Mouse (Mus musculus): ENCODE results near the gene Cib1. TPM values are rescaled to one million over a fixed set of nuclear protein-coding genes. Genes with fewer than 3 reads are reported as not detected.

Cib1 gene
- polyA plus RNA-seq, 1 experiment from 2014 or later: 26.0 TPM

GRCm38 (mm10) chr7:80200963-80201539 is 31.6 kb downstream of the Cib1 start:
- no peaks in the 10 kb centered on the region for H3K27me3 ChIP-seq (ENCODE audit: control insufficient read depth, insufficient read depth, low read depth, low read length)
- H3K9ac ChIP-seq (ENCODE audit: low read depth, low read length): no peak overlapping the region
- ATAC-seq: no peak
- H3K4me1 ChIP-seq (ENCODE audit: control insufficient read depth, insufficient read depth, low read length): peaks cover 51% of the 10 kb centered on the region
- WGBS: 95% methylated on average over 5 of the region's 5 CpGs
- no peaks in the 10 kb centered on the region for H3K9me3 ChIP-seq (replicated peaks; ENCODE audit: control insufficient read depth, low read length, poor library complexity, severe bottlenecking)
- no peak overlapping the region for H3K4me2 ChIP-seq (ENCODE audit: low read length)
- no peaks in the 10 kb centered on the region for H3K36me3 ChIP-seq (ENCODE audit: control insufficient read depth, insufficient read depth, low read length)
- H3K4me3 ChIP-seq (ENCODE audit: low read depth, low read length): no peak overlapping the region
- no peak overlapping the region for H3K27ac ChIP-seq (ENCODE audit: low read length)

- no peak overlapping the region for H3K4me3 ChIP-seq (ENCODE audit: low read depth, low read length)
Observed at GRCm38 (mm10) chr7:80200588-80200945, 32.0 kb downstream of the Cib1 start.

GRCm38 (mm10) chr7:80199851-80200587 is 32.6 kb downstream of the Cib1 start:
- Histone ChIP-seq H3K27ac (ENCODE audit: low read length) (no peak overlapping the region), H3K36me3 (ENCODE audit: control insufficient read depth, insufficient read depth, low read length) (no peaks in the 10 kb centered on the region), H3K9ac (ENCODE audit: low read depth, low read length) (no peak overlapping the region), H3K4me1 (ENCODE audit: control insufficient read depth, insufficient read depth, low read length) (peaks cover 51% of the 10 kb centered on the region), H3K4me3 (ENCODE audit: low read depth, low read length) (peak overlapping the region; percentile 75; the same call in 1 of the 2 replicates), H3K9me3 (replicated peaks; ENCODE audit: control insufficient read depth, low read length, poor library complexity, severe bottlenecking) (no peaks in the 10 kb centered on the region), H3K4me2 (ENCODE audit: low read length) (peak overlapping the region; percentile 79), H3K27me3 (ENCODE audit: control insufficient read depth, insufficient read depth, low read depth, low read length) (no peaks in the 10 kb centered on the region)
- ATAC-seq: no peak
- 76% methylated on average over 11 of the region's 11 CpGs for WGBS

More at GRCm38 (mm10) chr7:80200588-80200945, 32.0 kb downstream of the Cib1 start:
- Histone ChIP-seq H3K27me3 (ENCODE audit: control insufficient read depth, insufficient read depth, low read depth, low read length) (no peaks in the 10 kb centered on the region), H3K9ac (ENCODE audit: low read depth, low read length) (no peak overlapping the region), H3K27ac (ENCODE audit: low read length) (no peak overlapping the region), H3K4me1 (ENCODE audit: control insufficient read depth, insufficient read depth, low read length) (peaks cover 51% of the 10 kb centered on the region), H3K36me3 (ENCODE audit: control insufficient read depth, insufficient read depth, low read length) (no peaks in the 10 kb centered on the region), H3K9me3 (replicated peaks; ENCODE audit: control insufficient read depth, low read length, poor library complexity, severe bottlenecking) (no peaks in the 10 kb centered on the region), H3K4me2 (ENCODE audit: low read length) (peak overlapping the region; percentile 79; the same call in 1 of the 2 replicates)
- no peak for ATAC-seq
- 90% methylated on average over 6 of the region's 6 CpGs for WGBS

GRCm38 (mm10) chr7:80199286-80199685 is 33.3 kb downstream of the Cib1 start:
- peak overlapping the region; percentile 79 for H3K4me2 ChIP-seq (ENCODE audit: low read length)
- no peak for ATAC-seq
- WGBS: 36% methylated on average over 6 of the region's 6 CpGs
- H3K36me3 ChIP-seq (ENCODE audit: control insufficient read depth, insufficient read depth, low read length): no peaks in the 10 kb centered on the region
- H3K4me1 ChIP-seq (ENCODE audit: control insufficient read depth, insufficient read depth, low read length): peaks cover 56% of the 10 kb centered on the region
- peak overlapping the region; percentile 75 for H3K4me3 ChIP-seq (ENCODE audit: low read depth, low read length)
- H3K27ac ChIP-seq (ENCODE audit: low read length): peak overlapping the region; percentile 95
- H3K9ac ChIP-seq (ENCODE audit: low read depth, low read length): peak overlapping the region; percentile 68
- no peaks in the 10 kb centered on the region for H3K9me3 ChIP-seq (replicated peaks; ENCODE audit: control insufficient read depth, low read length, poor library complexity, severe bottlenecking)
- H3K27me3 ChIP-seq (ENCODE audit: control insufficient read depth, insufficient read depth, low read depth, low read length): no peaks in the 10 kb centered on the region

- Histone ChIP-seq H3K9ac (ENCODE audit: low read depth, low read length) (peak overlapping the region; percentile 68), H3K36me3 (ENCODE audit: control insufficient read depth, insufficient read depth, low read length) (no peaks in the 10 kb centered on the region), H3K4me3 (ENCODE audit: low read depth, low read length) (peak overlapping the region; percentile 75), H3K4me1 (ENCODE audit: control insufficient read depth, insufficient read depth, low read length) (peaks cover 59% of the 10 kb centered on the region), H3K27me3 (ENCODE audit: control insufficient read depth, insufficient read depth, low read depth, low read length) (no peaks in the 10 kb centered on the region), H3K27ac (ENCODE audit: low read length) (peak overlapping the region; percentile 95), H3K4me2 (ENCODE audit: low read length) (peak overlapping the region; percentile 79), H3K9me3 (replicated peaks; ENCODE audit: control insufficient read depth, low read length, poor library complexity, severe bottlenecking) (no peaks in the 10 kb centered on the region)
- WGBS: under 1% methylated on average over 11 of the region's 11 CpGs
- peak; percentile 29; the same call in 1 of the 2 replicates for ATAC-seq
Observed at GRCm38 (mm10) chr7:80198863-80199262, 33.8 kb downstream of the Cib1 start.

- Histone ChIP-seq H3K36me3 (ENCODE audit: control insufficient read depth, insufficient read depth, low read length) (no peaks in the 10 kb centered on the region), H3K9ac (ENCODE audit: low read depth, low read length) (peak overlapping the region; percentile 68), H3K9me3 (replicated peaks; ENCODE audit: control insufficient read depth, low read length, poor library complexity, severe bottlenecking) (no peaks in the 10 kb centered on the region), H3K4me2 (ENCODE audit: low read length) (peak overlapping the region; percentile 79), H3K27me3 (ENCODE audit: control insufficient read depth, insufficient read depth, low read depth, low read length) (no peaks in the 10 kb centered on the region), H3K4me3 (ENCODE audit: low read depth, low read length) (peak overlapping the region; percentile 75), H3K27ac (ENCODE audit: low read length) (peak overlapping the region; percentile 95), H3K4me1 (ENCODE audit: control insufficient read depth, insufficient read depth, low read length) (peaks cover 56% of the 10 kb centered on the region)
- under 1% methylated on average over 66 of the region's 74 CpGs for WGBS
- ATAC-seq: peak; percentile 90
Observed at GRCm38 (mm10) chr7:80197941-80198778, 34.5 kb downstream of the Cib1 start.

GRCm38 (mm10) chr7:80197371-80197770 is 35.2 kb downstream of the Cib1 start:
- Histone ChIP-seq H3K4me1 (ENCODE audit: control insufficient read depth, insufficient read depth, low read length) (peaks cover 55% of the 10 kb centered on the region), H3K27ac (ENCODE audit: low read length) (peak overlapping the region; percentile 95), H3K36me3 (ENCODE audit: control insufficient read depth, insufficient read depth, low read length) (no peaks in the 10 kb centered on the region), H3K27me3 (ENCODE audit: control insufficient read depth, insufficient read depth, low read depth, low read length) (no peaks in the 10 kb centered on the region), H3K9me3 (replicated peaks; ENCODE audit: control insufficient read depth, low read length, poor library complexity, severe bottlenecking) (no peaks in the 10 kb centered on the region), H3K4me3 (ENCODE audit: low read depth, low read length) (peak overlapping the region; percentile 75), H3K9ac (ENCODE audit: low read depth, low read length) (peak overlapping the region; percentile 68), H3K4me2 (ENCODE audit: low read length) (peak overlapping the region; percentile 79)
- ATAC-seq: no peak
- WGBS: 10% methylated on average over 4 of the region's 4 CpGs

- Histone ChIP-seq H3K4me1 (ENCODE audit: control insufficient read depth, insufficient read depth, low read length) (peaks cover 52% of the 10 kb centered on the region), H3K27ac (ENCODE audit: low read length) (no peak overlapping the region), H3K4me2 (ENCODE audit: low read length) (no peak overlapping the region), H3K27me3 (ENCODE audit: control insufficient read depth, insufficient read depth, low read depth, low read length) (no peaks in the 10 kb centered on the region), H3K36me3 (ENCODE audit: control insufficient read depth, insufficient read depth, low read length) (no peaks in the 10 kb centered on the region), H3K9ac (ENCODE audit: low read depth, low read length) (no peak overlapping the region), H3K9me3 (replicated peaks; ENCODE audit: control insufficient read depth, low read length, poor library complexity, severe bottlenecking) (no peaks in the 10 kb centered on the region), H3K4me3 (ENCODE audit: low read depth, low read length) (no peak overlapping the region)
- 84% methylated on average over 10 of the region's 11 CpGs for WGBS
- no peak for ATAC-seq
Observed at GRCm38 (mm10) chr7:80195576-80196263, 36.9 kb downstream of the Cib1 start.
